Mouse (Mus musculus): Measurements from ENCODE around the gene Gstt4.
"Not testable (repeated sequence)": the region's sequence is repeated elsewhere in the genome, so short reads cannot be mapped to it uniquely, and the experiment has no call there.

Gstt4 gene

DNA sequence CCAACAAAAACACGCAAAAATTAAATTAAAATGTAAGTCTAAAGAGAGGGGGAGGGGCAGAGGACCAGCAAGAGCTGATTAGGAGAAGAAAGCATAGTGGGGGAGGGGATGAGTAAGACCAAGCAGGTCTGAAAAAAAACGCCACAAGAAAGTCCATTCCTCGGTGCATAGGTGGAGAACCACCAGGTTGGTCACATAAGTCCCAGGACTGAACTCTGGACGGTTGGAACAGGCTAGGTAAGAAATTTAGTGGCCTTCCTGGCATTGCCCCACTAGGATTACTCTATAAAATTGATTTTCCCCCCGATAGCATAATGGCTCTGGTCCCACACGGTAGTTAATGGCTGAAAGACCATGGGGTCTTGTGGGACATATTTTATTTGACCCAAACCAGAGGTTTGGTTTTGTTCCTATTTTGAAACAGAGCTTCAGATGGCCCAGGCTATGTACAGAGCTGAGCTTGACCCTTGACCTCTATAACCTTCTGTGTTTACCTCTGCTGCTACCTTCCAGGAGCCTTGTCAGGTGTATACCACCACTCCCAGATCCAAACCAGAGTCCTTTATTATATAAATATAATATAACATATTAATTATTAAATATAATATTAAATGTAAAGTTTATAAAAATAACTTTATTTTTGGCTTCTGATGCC is 33.1 kb downstream of the Gstt4 start:
- no peak for DNase-seq (ENCODE audit: low spot score)

DNA sequence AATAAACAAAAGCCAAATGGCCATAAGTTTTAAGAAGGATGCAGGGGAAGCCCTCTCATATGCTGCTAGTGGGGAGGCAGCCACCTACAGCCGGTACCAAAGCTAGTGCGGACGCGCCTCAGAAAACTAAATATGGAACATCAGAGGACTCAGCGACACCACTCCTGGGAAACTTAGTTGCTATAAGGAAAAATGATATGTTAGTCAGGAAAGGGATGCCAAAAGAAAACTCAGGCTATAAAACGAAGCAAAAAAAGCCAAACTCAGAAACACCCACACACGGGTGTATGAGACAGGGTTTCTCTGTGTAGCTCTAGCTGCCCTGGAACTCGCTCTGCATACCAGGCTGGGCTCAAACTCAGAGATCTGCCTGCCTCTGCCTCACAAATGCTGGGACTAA is 34.1 kb downstream of the Gstt4 start:
- no peak for DNase-seq (ENCODE audit: low spot score)

DNA sequence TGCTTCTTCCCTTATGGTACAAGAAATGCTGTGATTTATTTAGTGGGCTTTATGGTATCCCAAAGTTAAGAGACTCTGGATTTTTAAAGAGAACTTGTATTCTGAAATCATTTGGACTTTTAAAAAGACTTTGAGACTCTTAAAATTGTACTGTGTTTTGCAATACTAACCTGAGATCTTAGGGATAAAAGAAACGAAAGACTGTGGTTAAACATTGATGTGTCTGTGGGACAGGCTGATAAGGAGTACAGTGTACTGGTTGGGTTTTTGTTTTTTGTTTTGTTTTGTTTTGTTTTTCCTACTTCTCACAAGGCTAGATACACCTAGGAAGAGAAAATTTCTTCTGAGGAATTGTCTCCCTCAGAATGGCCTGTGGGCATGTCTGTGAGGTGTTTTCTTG is 36.9 kb downstream of the Gstt4 start:
- no peak for DNase-seq (ENCODE audit: low spot score)

DNA sequence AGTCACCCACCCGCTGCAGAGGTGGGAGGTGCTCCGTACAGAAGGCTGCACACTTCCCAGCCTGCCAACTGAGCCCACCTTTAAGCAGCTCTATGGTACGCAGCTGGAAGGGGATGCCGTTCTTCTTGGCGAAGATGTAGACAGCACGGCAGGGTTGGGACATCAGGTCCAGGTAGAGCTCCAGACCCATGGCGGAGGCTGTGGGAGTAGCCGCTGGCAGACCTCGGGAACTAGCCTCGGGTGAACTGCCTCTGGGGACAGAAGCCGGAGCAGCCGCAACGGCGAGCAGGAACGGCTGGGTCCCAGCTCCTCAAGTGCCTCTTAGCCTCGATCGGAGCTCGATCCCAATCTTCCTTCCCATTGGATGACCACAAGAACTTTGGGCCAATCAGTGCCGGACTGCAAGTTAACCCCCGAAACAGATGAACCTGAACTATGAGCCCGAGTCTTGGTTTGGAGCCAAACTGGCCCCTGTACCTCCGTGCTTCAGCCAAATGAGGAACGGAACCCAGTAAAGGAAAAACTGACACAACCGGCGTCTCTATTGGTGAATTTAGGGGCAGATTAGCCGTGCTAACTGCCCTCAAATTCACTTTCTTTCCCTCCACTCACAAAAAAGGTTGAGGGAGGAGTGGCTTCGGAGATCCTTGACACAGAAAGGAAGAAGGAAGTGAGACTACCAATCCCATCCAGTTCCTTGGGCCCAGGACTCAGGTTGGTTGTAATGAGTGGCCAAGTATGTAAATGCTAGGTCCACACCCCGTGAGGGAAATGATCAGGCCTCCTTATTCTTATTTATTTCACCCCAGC is 41.4 kb downstream of the Gstt4 start, which contains the start of the genes Gm20441 and Gstt3:
Gene Gm20441 (minus strand): TSS at position 186 of the 810 bp plus-strand sequence.
Gene Gstt3 (minus strand): TSS at position 646 of the 810 bp plus-strand sequence.
- peak; percentile 56 for DNase-seq (ENCODE audit: low spot score)

DNA sequence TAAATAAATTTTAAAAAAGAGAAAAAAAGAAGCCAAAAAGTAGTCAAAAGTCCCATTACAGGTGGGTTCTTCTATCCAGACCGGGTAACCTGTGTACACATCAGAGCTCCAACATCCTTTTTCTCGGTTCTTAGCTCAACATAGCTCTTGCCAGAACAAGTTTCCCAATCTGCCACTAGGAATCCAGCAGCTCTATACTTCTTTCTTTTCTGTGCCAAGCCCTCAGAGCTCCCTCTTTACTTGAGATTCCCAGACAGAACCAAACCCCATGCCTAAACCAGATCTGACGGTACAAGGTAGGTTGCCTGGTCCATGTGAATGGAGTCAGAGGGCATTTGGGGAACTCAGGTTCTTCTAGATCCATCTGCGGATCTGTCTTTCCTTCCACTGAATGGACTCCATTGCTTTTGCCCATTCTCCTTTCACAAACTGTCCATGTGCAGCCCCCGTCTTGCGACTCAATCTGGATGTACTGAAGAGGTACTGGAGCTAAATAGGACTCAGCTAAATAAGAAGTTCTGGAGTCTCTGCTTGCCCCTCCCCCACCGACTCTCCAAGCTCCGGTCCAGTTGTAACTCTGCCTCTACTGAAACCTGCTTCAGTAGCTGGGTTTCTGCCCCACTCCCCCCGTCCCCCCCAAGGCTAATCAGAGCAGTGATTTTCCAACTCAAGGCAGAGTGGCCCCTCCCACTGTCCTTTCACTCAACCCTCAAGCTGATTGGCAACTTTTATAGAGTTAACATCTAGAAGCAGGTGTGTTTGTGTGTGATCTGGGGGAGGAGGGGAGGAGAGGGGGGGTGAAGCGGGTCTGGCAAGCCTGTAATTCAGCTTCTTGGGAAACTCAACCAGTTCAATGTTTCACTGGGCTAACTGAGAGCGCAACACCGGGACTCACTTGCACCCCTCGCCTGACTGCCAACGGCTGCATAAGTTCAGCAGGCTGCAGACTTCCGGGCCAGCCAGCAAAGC is 42.9 kb downstream of the Gstt4 start:
- no peak for DNase-seq (ENCODE audit: low spot score)

DNA sequence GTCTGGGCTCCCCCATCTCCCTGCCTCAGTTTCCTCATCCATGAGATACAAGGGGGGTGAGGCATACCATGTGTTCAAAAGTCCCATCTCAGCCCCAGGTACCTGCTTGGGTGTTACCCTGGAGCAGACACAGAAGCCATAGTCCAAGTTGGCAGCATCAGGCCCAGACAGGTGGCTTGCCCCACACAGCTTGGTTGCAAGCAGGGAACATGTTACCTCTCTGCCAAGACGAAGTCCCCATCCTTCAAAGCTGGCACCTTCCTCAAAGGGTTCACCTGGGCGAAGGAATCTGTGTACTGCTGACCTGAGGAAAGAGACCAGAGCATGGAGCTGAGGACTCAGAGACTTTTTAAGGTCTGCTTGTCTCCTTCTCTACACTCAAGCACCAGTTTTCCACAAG is 44.5 kb downstream of the Gstt4 start:
- no peak for DNase-seq (ENCODE audit: low spot score)

DNA sequence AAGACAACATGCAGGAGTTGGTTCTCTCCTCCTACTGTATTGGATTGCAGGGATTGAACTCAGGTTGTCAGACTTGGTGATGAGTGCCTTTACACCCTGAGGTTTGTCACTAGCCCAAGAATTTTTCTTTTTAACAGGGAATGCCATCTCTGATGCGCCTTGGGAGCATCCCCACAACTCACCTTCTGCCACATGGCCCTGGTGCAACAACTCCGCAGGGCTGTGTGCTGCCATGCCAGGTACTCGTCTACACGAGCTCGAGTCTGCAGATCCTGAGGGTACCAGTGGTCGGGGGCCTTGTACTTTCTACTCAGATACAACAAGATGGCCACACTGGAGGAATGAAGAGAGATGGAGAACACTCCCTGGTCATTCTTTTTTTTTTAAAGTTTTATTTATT is 45.8 kb downstream of the Gstt4 start:
- no peak for DNase-seq (ENCODE audit: low spot score)

DNA sequence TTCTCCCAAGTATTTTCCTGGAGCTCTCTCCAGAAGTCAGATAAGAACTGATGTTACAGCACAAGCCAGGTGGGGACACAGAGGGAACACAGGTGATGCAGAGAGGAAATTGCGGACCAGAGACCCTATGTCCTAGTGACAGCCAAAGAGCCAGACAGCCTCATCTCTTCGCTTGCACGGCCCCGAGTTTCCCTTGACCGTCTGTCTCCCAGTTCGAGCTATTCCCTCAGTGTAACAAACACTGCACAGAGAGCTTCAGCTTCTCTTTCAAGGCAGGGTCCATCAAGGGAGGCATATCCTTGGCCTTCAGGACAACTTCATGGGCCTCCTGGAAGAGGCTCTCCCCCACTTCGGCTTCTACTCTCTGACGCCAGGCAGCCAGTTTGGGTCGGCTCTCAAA is 47.8 kb downstream of the Gstt4 start:
- DNase-seq (ENCODE audit: low spot score), result no peak

DNA sequence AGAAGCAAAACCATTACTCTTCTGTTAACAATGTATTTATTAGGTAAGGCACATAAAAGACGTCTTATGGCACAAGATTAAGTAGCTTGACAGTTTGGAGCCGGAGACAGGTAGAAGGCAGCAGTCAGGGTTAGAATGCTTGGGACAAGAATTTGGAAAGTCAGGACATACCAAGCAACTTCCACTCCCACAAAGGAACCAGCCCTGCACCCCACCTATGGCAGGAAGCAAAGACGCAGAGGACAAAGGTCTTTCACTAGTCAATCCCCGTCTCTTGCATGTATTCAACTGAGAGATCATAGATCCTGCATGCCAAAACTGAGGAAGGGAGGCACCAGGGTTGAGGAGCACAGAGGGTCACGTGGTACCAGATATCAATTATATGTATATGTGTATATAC is 48.2 kb downstream of the Gstt4 start:
- no peak for DNase-seq (ENCODE audit: low spot score)

DNA sequence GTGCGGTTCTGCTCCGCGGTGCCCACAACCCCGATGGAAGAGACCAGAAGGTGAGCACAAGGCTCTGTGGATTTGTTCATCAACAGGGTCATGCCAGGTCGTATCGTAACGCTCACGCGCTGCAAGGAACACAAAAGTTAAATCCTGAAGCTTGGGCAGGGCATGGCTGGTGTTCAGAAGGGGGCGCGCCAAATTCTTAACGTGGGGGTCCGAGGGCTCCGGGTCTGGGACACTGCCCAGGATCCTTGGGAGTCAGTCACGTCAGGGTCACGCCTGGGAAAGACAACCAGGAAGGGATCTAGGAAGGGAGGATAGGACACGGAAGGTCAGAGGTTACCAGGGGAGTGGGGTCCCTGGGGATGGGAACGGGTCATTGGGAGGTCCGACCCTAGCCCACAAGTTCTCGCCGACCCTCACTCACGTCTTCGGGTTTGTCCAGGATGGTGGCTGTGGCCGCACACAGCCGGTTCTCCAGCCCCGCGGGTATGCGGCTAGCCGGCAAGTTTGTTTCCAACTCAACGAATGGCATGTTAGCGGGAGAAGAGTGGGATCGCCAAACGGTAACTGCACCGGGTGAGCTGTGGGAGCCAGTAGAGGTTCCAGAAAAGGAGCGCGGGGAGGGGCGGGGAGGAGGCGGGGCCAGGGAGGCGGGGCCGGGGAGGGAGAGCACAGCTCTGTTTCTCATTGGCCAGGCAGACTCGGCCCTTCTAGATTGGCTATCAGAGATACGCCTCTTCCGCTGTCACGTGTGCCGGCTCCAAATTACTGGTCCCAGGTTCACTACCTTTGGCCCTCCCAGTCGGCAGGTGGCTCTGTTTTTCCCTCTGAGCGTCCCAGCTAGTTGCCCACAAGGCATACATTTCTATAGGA is 49.3 kb downstream of the Gstt4 start, which contains the start of gene Ddt:
Gene Ddt (minus strand): TSS at position 620 of the 870 bp plus-strand sequence.
- peak; percentile 80 for DNase-seq (ENCODE audit: low spot score)

DNA sequence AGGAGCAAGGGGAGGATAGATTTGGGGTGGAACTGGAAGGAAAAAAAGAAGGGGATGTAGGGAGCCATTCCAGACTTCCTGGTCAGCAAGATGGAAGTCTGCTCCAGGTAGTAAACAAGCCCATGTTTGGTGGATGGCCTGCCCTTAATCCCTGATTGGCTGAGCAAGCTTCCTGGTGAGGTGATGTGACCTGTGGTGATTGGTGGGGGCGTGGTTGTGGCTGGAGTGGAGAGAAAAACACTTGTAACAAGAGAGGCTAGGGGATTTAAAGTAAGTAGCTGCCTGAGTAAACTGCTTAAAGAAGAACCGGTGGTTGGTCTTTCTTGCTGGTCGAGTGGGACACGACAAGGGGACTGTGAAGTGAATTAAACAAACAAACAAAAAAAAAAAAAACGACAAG is 54.6 kb downstream of the Gstt4 start:
- DNase-seq (ENCODE audit: low spot score), result not testable (repeated sequence)

DNA sequence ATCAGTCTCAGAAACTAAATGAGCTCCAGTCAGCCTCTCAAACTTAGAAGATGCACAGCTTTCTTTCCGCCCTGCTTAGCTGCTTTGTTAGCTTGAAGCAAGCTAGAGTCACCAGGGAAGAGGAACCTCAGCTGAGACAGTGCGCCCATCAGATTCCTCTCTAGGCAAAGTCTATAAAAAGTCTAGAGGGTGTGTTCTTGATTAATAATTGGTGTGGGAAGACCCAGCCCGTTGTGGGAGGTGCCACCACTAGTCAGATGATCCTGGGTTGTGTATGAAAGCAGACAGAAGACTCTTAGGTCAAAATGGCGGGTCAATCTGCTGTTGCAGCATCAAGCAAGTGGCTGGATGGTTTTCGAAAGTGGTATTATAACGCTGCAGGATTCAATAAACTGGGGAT is 55.5 kb downstream of the Gstt4 start:
- DNase-seq (ENCODE audit: low spot score), result no peak
